Mouse (Mus musculus) stomach, embryonic 15.5 days (tissue): ENCODE measurements around the gene Nmur1. TPM values are rescaled to one million over a fixed set of nuclear protein-coding genes. Genes with fewer than 3 reads are reported as not detected.

Experiments
- ATAC-seq: fragments of 200-750 bp; cut with Nextera tagmentation; 2 replicates; pipeline ENCODE4 v1.8.0; 2017; ENCODE audit warnings: low read depth, moderate number of reproducible peaks, moderate TSS enrichment; ENCODE audit not compliant: insufficient read depth, low FRiP score
- H3K27ac ChIP-seq: fragments of 300-500 bp; sonication (generic); 2 replicates; pipeline ENCODE4 v1.5.1; 2015; ENCODE audit warnings: mild to moderate bottlenecking, inconsistent platforms
- H3K27me3 ChIP-seq: fragments of 300-500 bp; sonication (generic); replicated peaks from 2 replicates; pipeline ENCODE4 v1.6.1; 2015; ENCODE audit warnings: inconsistent platforms
- H3K36me3 ChIP-seq: fragments of 300-500 bp; sonication (generic); 2 replicates; pipeline ENCODE4 v1.6.1; 2015; ENCODE audit warnings: inconsistent platforms
- H3K4me1 ChIP-seq: fragments of 300-500 bp; sonication (generic); 2 replicates; pipeline ENCODE4 v1.6.1; 2015; ENCODE audit warnings: inconsistent platforms
- H3K4me2 ChIP-seq: fragments of 300-500 bp; sonication (generic); 2 replicates; pipeline ENCODE4 v1.6.1; 2015; ENCODE audit warnings: mild to moderate bottlenecking, inconsistent platforms
- H3K4me3 ChIP-seq: fragments of 300-500 bp; sonication (generic); replicated peaks from 2 replicates; pipeline ENCODE4 v1.5.1; 2015; ENCODE audit warnings: inconsistent platforms
- H3K9ac ChIP-seq: fragments of 300-500 bp; sonication (generic); 2 replicates; pipeline ENCODE4 v1.6.1; 2015; ENCODE audit warnings: inconsistent platforms
- H3K9me3 ChIP-seq: fragments of 300-500 bp; sonication (generic); 2 replicates; pipeline ENCODE4 v1.6.1; 2016; ENCODE audit warnings: inconsistent platforms
- WGBS: fragments of 180-500 bp; shearing (Covaris S2); methylation state at CpG from one replicate; pipeline ENCODE4 v1.1.7; 2015; 5-methylcytosine and 5-hydroxymethylcytosine counted together
- polyA plus RNA-seq: library from polyadenylated mRNA; unstranded; fragments of >200 nt; fragmentation: Nextera tagmentation; extraction: Ambion mirVana; gene quantifications from 2 replicates; pipeline ENCODE4 v1.2.1, GENCODE M21; 2015

The Nmur1 gene
- polyA plus RNA-seq, 1 experiment from 2014 or later: not detected

GRCm38 (mm10) chr1:86400096-86400754 lies 25.8 kb downstream of the Nmur1 start:
- 54% methylated on average over 8 of the region's 8 CpGs for WGBS
- Histone ChIP-seq H3K27ac (no peak overlapping the region), H3K9me3 (no peaks in the 10 kb centered on the region), H3K4me2 (no peak overlapping the region), H3K36me3 (no peaks in the 10 kb centered on the region), H3K9ac (no peak overlapping the region), H3K4me3 (no peak overlapping the region), H3K4me1 (no peaks in the 10 kb centered on the region), H3K27me3 (no peaks in the 10 kb centered on the region)
- ATAC-seq: no peak

DNA sequence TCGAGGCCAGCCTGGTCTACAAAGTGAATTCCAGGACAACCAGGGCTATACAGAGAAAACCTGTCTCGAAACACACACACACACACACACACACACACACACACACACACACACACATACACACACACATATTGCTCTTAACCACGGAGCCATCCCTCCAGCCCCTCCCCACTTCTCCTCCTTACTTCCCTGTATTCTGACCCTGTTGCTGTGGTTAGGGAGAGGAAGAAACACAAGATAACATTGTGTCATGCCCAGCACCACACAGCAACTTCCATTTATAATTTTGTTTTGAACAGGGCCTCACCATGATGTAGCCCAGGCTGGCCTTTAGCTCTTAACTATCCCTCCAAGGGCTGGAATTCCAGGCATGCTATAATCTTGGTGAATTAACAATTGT lies 26.7 kb downstream of the Nmur1 start:
- no peak for ATAC-seq
- 63% methylated on average over 2 of the region's 3 CpGs for WGBS
- Histone ChIP-seq H3K4me2 (no peak overlapping the region), H3K4me1 (no peaks in the 10 kb centered on the region), H3K27me3 (no peaks in the 10 kb centered on the region), H3K9me3 (no peaks in the 10 kb centered on the region), H3K4me3 (no peak overlapping the region), H3K36me3 (no peaks in the 10 kb centered on the region), H3K9ac (no peak overlapping the region), H3K27ac (no peak overlapping the region)

DNA sequence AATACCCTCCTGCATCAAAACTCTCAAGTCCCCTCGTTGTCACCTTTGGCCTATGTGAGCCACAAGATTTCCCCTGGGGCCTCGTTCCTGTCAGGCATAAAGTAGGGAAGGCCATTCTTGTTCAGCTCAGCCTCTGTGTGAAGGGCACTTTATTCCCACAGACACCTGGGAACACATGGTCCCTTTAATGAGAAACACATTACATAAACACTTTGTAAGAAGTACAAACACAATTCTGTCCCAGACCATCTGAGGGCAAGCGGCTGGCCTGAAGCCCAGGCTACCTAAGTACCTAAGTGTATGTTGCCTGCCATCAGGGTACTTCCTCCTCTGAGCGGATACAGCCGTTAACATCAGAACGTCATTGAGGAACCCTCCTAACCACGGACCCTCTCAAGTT lies 27.8 kb downstream of the Nmur1 start:
- ATAC-seq: no peak
- Histone ChIP-seq H3K36me3 (no peaks in the 10 kb centered on the region), H3K4me1 (no peaks in the 10 kb centered on the region), H3K9me3 (no peaks in the 10 kb centered on the region), H3K27me3 (no peaks in the 10 kb centered on the region), H3K9ac (no peak overlapping the region), H3K27ac (no peak overlapping the region), H3K4me2 (no peak overlapping the region), H3K4me3 (no peak overlapping the region)
- 40% methylated on average over 7 of the region's 7 CpGs for WGBS

DNA sequence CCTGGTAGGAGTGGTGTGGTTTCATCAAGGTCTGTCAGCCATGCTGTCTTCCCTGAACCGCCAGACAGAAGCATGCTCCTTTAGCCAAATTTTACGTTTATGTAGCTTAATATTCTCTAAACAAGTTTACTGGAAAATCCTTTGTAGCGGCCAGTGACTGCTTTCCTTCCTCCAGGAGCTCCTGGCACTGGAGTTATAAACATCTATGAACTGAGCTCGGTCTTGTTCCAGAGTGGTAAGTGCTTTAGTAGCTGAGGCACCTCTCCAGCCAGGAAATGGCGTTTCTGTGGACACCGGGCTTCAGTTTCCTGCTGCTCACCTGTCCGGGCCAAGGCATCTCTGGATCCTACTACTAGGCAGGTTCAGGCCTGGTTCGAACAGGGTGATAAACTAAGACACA lies 28.4 kb downstream of the Nmur1 start:
- Histone ChIP-seq H3K9ac (no peak overlapping the region), H3K27me3 (no peaks in the 10 kb centered on the region), H3K9me3 (no peaks in the 10 kb centered on the region), H3K4me3 (no peak overlapping the region), H3K27ac (peak overlapping the region; percentile 3; the same call in 1 of the 2 replicates), H3K36me3 (no peaks in the 10 kb centered on the region), H3K4me2 (no peak overlapping the region), H3K4me1 (no peaks in the 10 kb centered on the region)
- 47% methylated on average over 8 of the region's 8 CpGs for WGBS
- ATAC-seq: no peak

- no peak overlapping the region for H3K4me3 ChIP-seq
- H3K9me3 ChIP-seq: no peaks in the 10 kb centered on the region
- no peak overlapping the region for H3K9ac ChIP-seq
- H3K27me3 ChIP-seq: no peaks in the 10 kb centered on the region
- H3K27ac ChIP-seq: no peak overlapping the region
- no peaks in the 10 kb centered on the region for H3K36me3 ChIP-seq
- H3K4me1 ChIP-seq: no peaks in the 10 kb centered on the region
- no peak for ATAC-seq
- no peak overlapping the region for H3K4me2 ChIP-seq
- 69% methylated on average over 7 of the region's 7 CpGs for WGBS
Observed at GRCm38 (mm10) chr1:86395897-86396296, 30.1 kb downstream of the Nmur1 start.

GRCm38 (mm10) chr1:86394246-86394645 lies 31.8 kb downstream of the Nmur1 start:
- peaks cover 3% of the 10 kb centered on the region; the same call in 1 of the 2 replicates for H3K4me1 ChIP-seq
- no peaks in the 10 kb centered on the region for H3K9me3 ChIP-seq
- H3K27ac ChIP-seq: no peak overlapping the region
- 84% methylated on average over 3 of the region's 3 CpGs for WGBS
- H3K9ac ChIP-seq: no peak overlapping the region
- H3K4me2 ChIP-seq: no peak overlapping the region
- ATAC-seq: no peak
- no peaks in the 10 kb centered on the region for H3K36me3 ChIP-seq
- no peaks in the 10 kb centered on the region for H3K27me3 ChIP-seq
- H3K4me3 ChIP-seq: no peak overlapping the region

DNA sequence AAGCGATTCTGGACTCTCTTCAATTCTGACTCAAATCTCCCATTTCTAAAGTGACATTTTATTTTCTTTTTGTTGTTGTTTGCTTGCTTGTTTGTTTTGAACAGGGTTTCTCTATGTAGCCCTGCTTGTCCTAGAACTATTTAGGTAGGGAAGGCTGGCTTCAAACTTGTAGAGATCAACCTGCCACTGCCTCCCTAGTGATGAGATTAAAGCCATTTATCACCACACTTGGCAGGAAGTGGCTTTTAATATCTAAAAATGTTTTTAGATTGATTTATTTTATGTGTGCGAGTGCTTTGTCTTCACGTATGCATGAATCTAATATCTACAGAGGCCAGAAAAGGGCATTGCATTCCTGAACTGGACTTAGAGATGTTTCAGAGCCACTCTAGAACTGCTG lies 32.8 kb downstream of the Nmur1 start:
- Histone ChIP-seq H3K27ac (no peak overlapping the region), H3K4me1 (peaks cover 3% of the 10 kb centered on the region; the same call in 1 of the 2 replicates), H3K27me3 (no peaks in the 10 kb centered on the region), H3K4me3 (no peak overlapping the region), H3K4me2 (no peak overlapping the region), H3K36me3 (no peaks in the 10 kb centered on the region), H3K9ac (no peak overlapping the region), H3K9me3 (no peaks in the 10 kb centered on the region)
- ATAC-seq: no peak
- WGBS: 63% methylated on average over 3 of the region's 3 CpGs

- Histone ChIP-seq H3K4me3 (no peak overlapping the region), H3K9ac (no peak overlapping the region), H3K36me3 (no peaks in the 10 kb centered on the region), H3K4me1 (peaks cover 3% of the 10 kb centered on the region; the same call in 1 of the 2 replicates), H3K27me3 (no peaks in the 10 kb centered on the region), H3K27ac (no peak overlapping the region), H3K9me3 (no peaks in the 10 kb centered on the region), H3K4me2 (no peak overlapping the region)
- 62% methylated on average over 2 of the region's 2 CpGs for WGBS
- no peak for ATAC-seq
Observed at GRCm38 (mm10) chr1:86391425-86391824, 34.6 kb downstream of the Nmur1 start.

DNA sequence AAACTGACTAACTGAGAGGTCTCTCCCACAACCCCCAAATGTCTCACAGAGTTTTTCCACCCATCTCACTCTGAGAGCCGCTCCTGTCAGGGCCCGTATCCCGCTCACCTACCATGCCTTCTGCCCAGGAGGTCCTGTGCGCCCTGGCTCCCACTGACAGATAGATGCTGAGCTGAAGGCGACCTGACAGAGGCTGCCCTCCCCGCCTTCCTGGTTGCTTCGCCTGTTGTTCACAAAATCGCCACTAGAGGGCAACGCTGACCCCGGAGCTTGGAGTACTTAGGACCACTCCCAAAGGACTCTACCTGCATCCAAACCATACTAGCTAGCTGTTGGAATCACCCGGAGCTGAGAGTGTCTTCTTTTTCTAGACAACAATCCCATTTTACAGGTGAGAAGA lies 36.8 kb downstream of the Nmur1 start:
- H3K9me3 ChIP-seq: no peaks in the 10 kb centered on the region
- no peaks in the 10 kb centered on the region for H3K27me3 ChIP-seq
- H3K4me1 ChIP-seq: peaks cover 3% of the 10 kb centered on the region; the same call in 1 of the 2 replicates
- H3K4me3 ChIP-seq: no peak overlapping the region
- H3K9ac ChIP-seq: no peak overlapping the region
- no peak overlapping the region for H3K27ac ChIP-seq
- H3K36me3 ChIP-seq: no peaks in the 10 kb centered on the region
- no peak overlapping the region for H3K4me2 ChIP-seq
- ATAC-seq: no peak
- WGBS: 3% methylated on average over 11 of the region's 11 CpGs

GRCm38 (mm10) chr1:86381027-86381426 lies 45.0 kb downstream of the Nmur1 start:
- H3K36me3 ChIP-seq: no peaks in the 10 kb centered on the region
- H3K27me3 ChIP-seq: no peaks in the 10 kb centered on the region
- no peak overlapping the region for H3K27ac ChIP-seq
- no peaks in the 10 kb centered on the region for H3K9me3 ChIP-seq
- no peaks in the 10 kb centered on the region for H3K4me1 ChIP-seq
- H3K4me2 ChIP-seq: peak overlapping the region; percentile 17; the same call in 1 of the 2 replicates
- ATAC-seq: peak; percentile 56
- no peak overlapping the region for H3K9ac ChIP-seq
- WGBS: 20% methylated on average over 13 of the region's 13 CpGs
- H3K4me3 ChIP-seq: no peak overlapping the region

DNA sequence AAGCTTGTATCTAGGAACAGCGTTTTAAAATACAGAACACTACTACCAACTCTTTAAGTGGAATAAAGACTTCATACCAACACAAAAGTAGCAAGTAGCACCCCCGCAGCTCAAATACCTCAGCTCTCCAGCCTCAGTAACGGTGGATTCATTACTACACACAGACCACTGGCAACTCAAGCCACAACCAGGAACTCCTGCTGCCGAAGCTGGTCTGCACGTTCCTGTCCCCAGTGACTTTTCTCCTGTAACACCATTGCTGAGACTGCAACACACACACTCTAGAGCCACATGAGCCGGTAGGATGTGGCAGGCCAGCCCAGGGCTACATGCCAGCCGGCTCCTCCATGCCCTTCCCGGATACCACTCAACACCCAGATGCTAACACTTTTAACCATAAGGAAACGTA lies 46.9 kb downstream of the Nmur1 start:
- no peaks in the 10 kb centered on the region for H3K4me1 ChIP-seq
- no peak overlapping the region for H3K9ac ChIP-seq
- no peak for ATAC-seq
- H3K4me2 ChIP-seq: no peak overlapping the region
- H3K27me3 ChIP-seq: no peaks in the 10 kb centered on the region
- H3K36me3 ChIP-seq: no peaks in the 10 kb centered on the region
- H3K4me3 ChIP-seq: no peak overlapping the region
- no peaks in the 10 kb centered on the region for H3K9me3 ChIP-seq
- 71% methylated on average over 9 of the region's 9 CpGs for WGBS
- no peak overlapping the region for H3K27ac ChIP-seq

GRCm38 (mm10) chr1:86378662-86379061 lies 47.4 kb downstream of the Nmur1 start:
- WGBS: 55% methylated on average over 6 of the region's 6 CpGs
- Histone ChIP-seq H3K4me2 (no peak overlapping the region), H3K9me3 (no peaks in the 10 kb centered on the region), H3K4me1 (no peaks in the 10 kb centered on the region), H3K4me3 (no peak overlapping the region), H3K36me3 (no peaks in the 10 kb centered on the region), H3K27ac (no peak overlapping the region), H3K27me3 (no peaks in the 10 kb centered on the region), H3K9ac (no peak overlapping the region)
- no peak for ATAC-seq

- no peak for ATAC-seq
- Histone ChIP-seq H3K4me3 (no peak overlapping the region), H3K9ac (no peak overlapping the region), H3K4me1 (no peaks in the 10 kb centered on the region), H3K4me2 (no peak overlapping the region), H3K27ac (no peak overlapping the region), H3K36me3 (no peaks in the 10 kb centered on the region), H3K27me3 (no peaks in the 10 kb centered on the region), H3K9me3 (no peaks in the 10 kb centered on the region)
- WGBS: 66% methylated on average over 5 of the region's 5 CpGs
Observed at GRCm38 (mm10) chr1:86376354-86376753, 49.7 kb downstream of the Nmur1 start.
